Mouse (Mus musculus): ENCODE measurements around the gene Arl4a. TPM values are rescaled to one million over a fixed set of nuclear protein-coding genes. Genes with fewer than 3 reads are reported as not detected.

The Arl4a gene
- 10 to 100 TPM; 18.4 to 20.5 TPM for total RNA-seq (2021)
- long read RNA-seq, experiment 1, transcript Arl4a-205 (2 exons, 3,710 nt) = minor isoform, 5 of 49 reads
- long read RNA-seq, experiment 1, transcript Arl4a-201 (2 exons, 1,200 nt) = major isoform, 42 of 49 reads
- long read RNA-seq, experiment 1, partial matches to known transcripts = 0 of 49 reads
- long read RNA-seq, experiment 1, other reads (novel, unspliced or antisense) = 2 of 49 reads
- long read RNA-seq, experiment 2, transcript Arl4a-201 (2 exons, 1,200 nt) = major isoform, 35 of 40 reads
- long read RNA-seq, experiment 2, partial matches to known transcripts = 0 of 40 reads
- long read RNA-seq, experiment 2, other reads (novel, unspliced or antisense) = 1 of 40 reads

- peak; percentile 87 for DNase-seq
Observed at GRCm38 (mm10) chr12:40037876-40038463, at the start of gene Arl4a. TSS of gene Arl4a (minus strand) at chr12:40038025.

GRCm38 (mm10) chr12:40085731-40086322 is 48.0 kb upstream of the Arl4a start:
- no peak for DNase-seq

GRCm38 (mm10) chr12:40082453-40083238 is 44.8 kb upstream of the Arl4a start:
- DNase-seq = no peak

GRCm38 (mm10) chr12:40082048-40082447 is 44.2 kb upstream of the Arl4a start:
- DNase-seq = no peak

GRCm38 (mm10) chr12:40073660-40074059 is 35.8 kb upstream of the Arl4a start:
- DNase-seq = no peak

DNA sequence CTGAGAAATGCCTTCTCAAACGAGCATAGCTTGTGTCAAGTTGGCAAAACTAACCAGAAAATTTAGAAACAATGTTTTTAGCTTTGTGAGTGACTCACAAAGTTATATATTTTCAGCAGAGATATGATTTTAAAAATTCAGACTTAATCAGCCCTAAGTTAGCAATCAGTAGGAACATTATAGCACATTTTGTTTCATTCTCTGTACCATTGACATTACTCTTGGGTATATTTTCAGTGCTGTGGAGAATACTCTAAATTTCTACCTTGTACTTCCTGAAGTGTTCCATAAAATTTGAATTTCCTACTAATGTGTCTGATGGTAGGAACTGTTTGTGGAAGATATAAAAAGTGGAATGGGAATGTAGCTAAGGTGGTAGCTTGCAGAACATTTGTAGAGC is 9.2 kb upstream of the Arl4a start:
- no peak for DNase-seq

- DNase-seq = no peak
Observed at GRCm38 (mm10) chr12:40043816-40044585, 6.2 kb upstream of the Arl4a start.

DNA sequence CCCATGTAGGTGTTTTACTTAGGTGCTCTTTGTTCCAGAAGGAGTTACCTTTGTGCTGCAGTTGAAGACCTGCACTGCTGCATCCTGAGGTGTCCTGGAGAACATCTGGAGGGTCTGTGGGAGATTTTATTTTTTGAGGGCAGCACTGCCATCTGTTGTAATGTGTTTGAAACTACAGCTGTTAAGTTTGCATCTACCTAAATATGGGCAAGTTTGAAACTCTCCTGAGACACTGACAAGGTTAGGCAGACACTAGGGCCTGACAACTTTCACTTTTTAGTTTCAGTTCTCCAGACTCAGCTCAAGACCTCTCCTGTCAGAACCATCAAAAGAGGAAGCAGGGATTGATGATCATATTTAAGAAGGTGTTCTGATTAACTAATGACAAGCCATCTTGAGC is 2.2 kb upstream of the Arl4a start:
- DNase-seq = no peak

- DNase-seq = peak; percentile 99
Observed at GRCm38 (mm10) chr12:40037226-40037813, 505 bp downstream of the Arl4a start.

DNA sequence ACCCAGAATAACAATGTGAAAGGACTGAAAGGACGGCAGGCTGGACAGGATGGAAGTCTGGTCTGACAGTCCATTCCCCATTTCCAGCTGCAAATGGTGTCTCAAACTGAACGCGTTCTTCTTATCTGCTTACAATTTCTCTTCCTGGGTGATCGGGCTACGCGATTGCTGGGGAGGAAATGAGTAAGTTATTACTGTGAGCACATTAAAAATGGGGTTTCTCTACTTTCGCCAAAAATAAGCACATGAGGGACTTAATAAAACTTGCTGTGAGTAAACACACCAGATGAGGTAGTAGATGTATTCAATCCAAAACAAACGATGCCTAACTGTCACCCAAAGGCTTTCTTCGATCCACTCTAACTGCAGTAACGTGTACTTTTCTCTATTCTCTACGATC is 1.2 kb downstream of the Arl4a start:
- DNase-seq = no peak

DNA sequence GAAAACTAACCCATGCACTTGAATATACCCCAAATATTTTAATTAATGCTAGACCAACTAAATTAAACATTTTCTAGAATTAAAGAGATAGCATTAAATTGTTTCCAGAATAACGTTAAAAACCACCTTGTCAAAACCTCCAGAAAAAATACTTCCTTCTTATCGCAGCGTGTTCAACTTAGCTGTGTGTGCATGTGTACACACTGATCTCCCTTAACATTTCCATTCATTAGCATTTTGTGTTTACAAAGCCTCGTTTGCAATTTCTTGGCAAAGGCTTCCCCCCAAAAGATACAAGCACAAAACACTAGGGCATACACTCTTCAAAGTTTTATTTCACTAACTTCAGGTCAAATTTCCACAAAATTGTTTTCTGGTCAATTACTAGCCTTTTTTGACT is 2.3 kb downstream of the Arl4a start:
- DNase-seq = no peak

- no peak for DNase-seq
Observed at GRCm38 (mm10) chr12:40029201-40029600, 8.6 kb downstream of the Arl4a start.

GRCm38 (mm10) chr12:40027846-40028245 is 10.0 kb downstream of the Arl4a start:
- DNase-seq = no peak

GRCm38 (mm10) chr12:40027444-40027843 is 10.4 kb downstream of the Arl4a start:
- DNase-seq = no peak

GRCm38 (mm10) chr12:40023918-40024317 is 13.9 kb downstream of the Arl4a start:
- no peak for DNase-seq

- no peak for DNase-seq
Observed at GRCm38 (mm10) chr12:40023014-40023642, 14.7 kb downstream of the Arl4a start.

GRCm38 (mm10) chr12:40022344-40022743 is 15.5 kb downstream of the Arl4a start:
- DNase-seq = no peak

- no peak for DNase-seq
Observed at GRCm38 (mm10) chr12:40017955-40018505, 19.8 kb downstream of the Arl4a start.

DNA sequence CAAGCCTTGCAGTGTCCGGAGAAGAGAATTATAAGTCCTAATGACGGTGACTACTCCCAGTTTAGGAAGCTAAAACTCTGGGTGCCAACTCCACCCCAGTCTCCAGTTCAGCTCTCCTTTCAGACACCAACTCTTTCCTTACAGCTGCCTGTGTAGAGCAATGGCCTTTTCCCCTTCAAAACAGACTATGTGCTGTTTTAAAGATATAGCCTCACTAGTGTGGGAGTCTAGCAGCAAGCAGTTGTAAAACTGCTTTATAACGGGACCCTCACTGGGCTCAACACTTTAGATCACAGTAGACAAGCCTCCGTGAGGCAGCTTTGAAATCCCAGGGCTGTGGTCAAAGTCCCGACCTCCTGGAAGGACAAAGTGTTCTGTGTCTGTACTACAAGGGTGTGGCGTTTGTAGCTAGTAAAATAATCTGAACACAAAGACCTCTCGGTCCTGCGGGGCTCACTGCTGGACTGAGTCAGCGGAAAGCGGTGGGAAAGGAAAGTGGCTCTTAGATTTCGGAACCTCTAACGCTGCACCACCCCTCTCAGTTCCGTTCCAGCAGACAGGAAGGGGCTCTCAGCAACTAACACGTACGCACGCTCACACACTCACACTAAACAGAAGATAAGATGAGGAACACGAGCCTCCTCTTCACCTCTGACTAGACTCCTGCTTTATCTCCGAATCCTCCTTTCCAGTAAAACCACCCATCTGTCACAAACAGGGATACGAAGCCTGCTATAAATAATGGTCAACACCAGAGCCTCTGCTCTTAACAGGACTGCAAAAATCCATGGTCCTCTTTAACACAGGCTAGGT is 21.0 kb downstream of the Arl4a start:
- DNase-seq = peak; percentile 85

DNA sequence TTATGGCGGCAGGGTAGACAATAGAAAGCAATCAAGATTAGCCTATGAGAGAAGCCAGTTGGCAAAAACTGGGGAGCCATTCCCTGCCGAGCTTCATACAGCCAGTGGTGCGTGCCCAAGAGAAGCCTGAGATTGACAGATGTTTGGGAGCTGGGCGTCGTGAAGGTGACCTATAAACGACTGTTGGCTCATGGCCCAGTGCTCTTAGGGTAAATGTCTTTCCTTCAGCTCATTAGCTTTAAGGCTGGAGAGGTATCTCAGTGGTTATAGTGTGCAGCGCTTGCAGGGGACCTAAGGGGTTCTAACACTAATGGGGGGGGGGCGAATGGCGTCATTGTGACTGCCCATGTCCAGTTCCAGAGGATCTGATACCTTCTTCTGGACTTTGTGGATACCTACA is 21.8 kb downstream of the Arl4a start:
- DNase-seq = no peak

Measured in gastrocnemius, postnatal 25 days (tissue).